Mouse (Mus musculus) heart, postnatal 0 days (tissue): Measurements from ENCODE around the gene Atp6v0a4. TPM values are rescaled to one million over a fixed set of nuclear protein-coding genes. Genes with fewer than 3 reads are reported as not detected.

Experiments
- ATAC-seq: fragments of 200-750 bp; cut with Nextera tagmentation; 2 replicates; pipeline ENCODE4 v1.8.0; 2017; ENCODE audit warnings: low read depth, moderate number of reproducible peaks, moderate library complexity; ENCODE audit not compliant: insufficient read depth
- DNase-seq: peaks from one replicate; pipeline ENCODE4 v3.0.0-alpha.2; 2016; ENCODE audit warnings: low spot score
- H3K27ac ChIP-seq: fragments of 300-500 bp; sonication (generic); 2 replicates; pipeline ENCODE4 v1.5.1; 2014; ENCODE audit warnings: low read depth, mild to moderate bottlenecking
- H3K27me3 ChIP-seq: fragments of 300-500 bp; sonication (generic); 2 replicates; pipeline ENCODE4 v1.6.1; 2014; ENCODE audit warnings: low read length, mixed read lengths; ENCODE audit not compliant: control insufficient read depth, insufficient read depth
- H3K36me3 ChIP-seq: fragments of 300-500 bp; sonication (generic); replicated peaks from 2 replicates; pipeline ENCODE4 v1.6.1; 2014; ENCODE audit warnings: low read length, mixed read lengths; ENCODE audit not compliant: control insufficient read depth, insufficient read depth
- H3K4me1 ChIP-seq: fragments of 300-500 bp; sonication (generic); 2 replicates; pipeline ENCODE4 v1.6.1; 2014; ENCODE audit warnings: antibody characterized with exemption; ENCODE audit not compliant: control insufficient read depth, insufficient read depth
- H3K4me2 ChIP-seq: fragments of 300-500 bp; sonication (generic); 2 replicates; pipeline ENCODE4 v1.6.1; 2014; ENCODE audit warnings: low read depth, mild to moderate bottlenecking, low read length, moderate library complexity
- H3K4me3 ChIP-seq: fragments of 300-500 bp; sonication (generic); 2 replicates; pipeline ENCODE4 v1.5.1; 2014; ENCODE audit warnings: low read depth, low read length
- H3K9ac ChIP-seq: fragments of 300-500 bp; sonication (generic); replicated peaks from 2 replicates; pipeline ENCODE4 v1.6.1; 2014; ENCODE audit warnings: low read depth, low read length, mixed read lengths
- H3K9me3 ChIP-seq: fragments of 300-500 bp; sonication (generic); replicated peaks from 2 replicates; pipeline ENCODE4 v1.6.1; 2016; ENCODE audit warnings: low read length; ENCODE audit not compliant: control insufficient read depth
- CTCF ChIP-seq: IDR thresholded peaks from 2 replicates; pipeline ENCODE4 v1.5.1; 2016; ENCODE audit warnings: antibody characterized with exemption, control low read depth, low read depth
- EP300 ChIP-seq: IDR thresholded peaks from 2 replicates; pipeline ENCODE4 v1.6.1; 2016; ENCODE audit warnings: antibody characterized with exemption, low read depth
- WGBS: fragments of 180-500 bp; shearing (Covaris S2); extraction: QIAGEN DNeasy Blood & Tissue Kit; methylation state at CpG from one replicate; pipeline ENCODE4 v1.1.7; 2014; 5-methylcytosine and 5-hydroxymethylcytosine counted together
- polyA plus RNA-seq: library from polyadenylated mRNA; unstranded; fragments of >200 nt; fragmentation: Nextera tagmentation; extraction: Ambion mirVana; gene quantifications from 2 replicates; pipeline ENCODE4 v1.2.1, GENCODE M21; 2015
- total RNA-seq: library from RNA; depleted of rRNA; stranded (reverse); fragments of >200 nt; gene quantifications from 2 replicates; pipeline ENCODE4 v1.2.3, GENCODE M21; 2014; ENCODE audit warnings: low replicate concordance

Atp6v0a4 gene
- total and polyA plus RNA-seq, 2 experiments from 2014 or later: 0.04 to 0.12 TPM

GRCm38 (mm10) chr6:38118341-38118740 is 6.0 kb downstream of the Atp6v0a4 start:
- no peaks in the 10 kb centered on the region for H3K36me3 ChIP-seq
- H3K4me2 ChIP-seq: no peak overlapping the region
- no peaks in the 10 kb centered on the region for H3K27me3 ChIP-seq
- H3K9ac ChIP-seq: no peak overlapping the region
- no peak overlapping the region for H3K4me3 ChIP-seq
- H3K9me3 ChIP-seq: no peaks in the 10 kb centered on the region
- no peaks in the 10 kb centered on the region; the same call in 1 of the 2 replicates for H3K4me1 ChIP-seq
- H3K27ac ChIP-seq: no peak overlapping the region
- 78% methylated on average over 6 of the region's 6 CpGs for WGBS
- DNase-seq (no peak), ATAC-seq (no peak)
- TF ChIP-seq EP300: no peak
- no peak for TF ChIP-seq CTCF

DNA sequence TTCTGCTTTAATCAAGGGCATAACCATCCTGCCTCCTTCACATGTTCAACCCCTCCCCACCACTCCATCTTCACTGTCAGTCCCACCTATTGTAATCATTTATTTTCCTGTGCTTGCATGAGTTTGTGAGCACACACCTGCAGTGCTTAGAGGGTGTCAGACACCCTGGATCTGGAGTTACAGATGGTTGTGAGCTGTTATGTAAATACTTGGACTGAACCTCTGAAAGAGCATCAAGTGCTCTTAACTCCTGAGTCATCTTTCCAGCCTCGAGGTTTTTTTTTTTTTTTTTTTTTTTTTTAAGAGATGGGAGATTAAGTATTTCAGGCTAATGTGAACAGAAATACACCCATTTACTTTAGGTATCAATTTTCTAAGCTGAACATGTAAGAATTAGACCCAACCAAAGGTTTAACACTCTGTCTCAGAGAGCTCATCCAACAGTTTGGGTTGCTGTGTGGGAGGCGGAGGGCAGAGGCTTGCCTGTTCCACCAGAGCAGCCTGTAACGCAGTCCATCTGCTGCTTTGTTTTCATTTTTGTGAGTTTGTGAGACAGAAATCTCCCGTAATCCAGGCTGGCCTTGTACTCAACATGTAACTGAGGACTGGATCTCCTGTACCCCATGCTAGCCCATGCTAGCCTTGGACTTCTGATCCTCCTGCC is 8.1 kb downstream of the Atp6v0a4 start:
- TF ChIP-seq CTCF (no peak), EP300 (no peak)
- Histone ChIP-seq H3K9ac (no peak overlapping the region), H3K36me3 (no peaks in the 10 kb centered on the region), H3K4me3 (no peak overlapping the region), H3K27me3 (no peaks in the 10 kb centered on the region), H3K4me2 (no peak overlapping the region), H3K27ac (no peak overlapping the region), H3K9me3 (no peaks in the 10 kb centered on the region), H3K4me1 (no peaks in the 10 kb centered on the region)
- no peak for ATAC-seq
- 61% methylated on average over 4 of the region's 4 CpGs for WGBS
- DNase-seq: no peak

DNA sequence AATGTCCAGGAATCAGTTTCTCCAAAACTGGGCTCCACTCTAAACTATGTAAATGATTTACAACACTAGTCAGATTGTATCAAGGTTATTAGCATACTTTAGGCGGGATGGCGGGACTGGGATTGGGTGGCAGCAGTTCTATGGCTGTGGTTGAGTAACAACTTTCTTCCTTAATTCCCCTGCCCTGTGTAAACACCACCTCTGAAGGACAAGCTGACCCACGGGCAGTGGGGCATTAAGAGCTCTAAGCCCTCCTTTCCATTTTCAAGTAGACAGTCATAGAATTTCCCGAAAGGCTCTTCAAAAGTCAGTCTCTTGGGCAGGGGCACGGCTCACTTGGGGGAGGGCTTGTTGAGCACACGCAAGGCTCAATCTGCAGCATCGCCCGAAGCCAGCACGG is 13.5 kb downstream of the Atp6v0a4 start:
- Histone ChIP-seq H3K27ac (no peak overlapping the region), H3K4me2 (no peak overlapping the region), H3K36me3 (no peaks in the 10 kb centered on the region), H3K4me1 (0 out of 2 replicates have a peak, but pooled peaks cover 5% of the 10 kb centered on the region), H3K4me3 (no peak overlapping the region), H3K9ac (no peak overlapping the region), H3K9me3 (no peaks in the 10 kb centered on the region), H3K27me3 (no peaks in the 10 kb centered on the region)
- DNase-seq (no peak), ATAC-seq (no peak)
- TF ChIP-seq EP300: no peak
- no peak for TF ChIP-seq CTCF
- WGBS: 77% methylated on average over 9 of the region's 9 CpGs

- no peak overlapping the region for H3K4me3 ChIP-seq
- DNase-seq: no peak
- H3K36me3 ChIP-seq: no peaks in the 10 kb centered on the region
- H3K4me1 ChIP-seq: 0 out of 2 replicates have a peak, but pooled peaks cover 5% of the 10 kb centered on the region
- H3K9ac ChIP-seq: no peak overlapping the region
- ATAC-seq: no peak
- TF ChIP-seq EP300 (no peak), CTCF (no peak)
- WGBS: 21% methylated on average over 9 of the region's 9 CpGs
- H3K27me3 ChIP-seq: no peaks in the 10 kb centered on the region
- H3K9me3 ChIP-seq: no peaks in the 10 kb centered on the region
- H3K27ac ChIP-seq: no peak overlapping the region
- peak overlapping the region; percentile 11; the same call in 1 of the 2 replicates for H3K4me2 ChIP-seq
Measured at GRCm38 (mm10) chr6:38109871-38110270, 14.5 kb downstream of the Atp6v0a4 start.

DNA sequence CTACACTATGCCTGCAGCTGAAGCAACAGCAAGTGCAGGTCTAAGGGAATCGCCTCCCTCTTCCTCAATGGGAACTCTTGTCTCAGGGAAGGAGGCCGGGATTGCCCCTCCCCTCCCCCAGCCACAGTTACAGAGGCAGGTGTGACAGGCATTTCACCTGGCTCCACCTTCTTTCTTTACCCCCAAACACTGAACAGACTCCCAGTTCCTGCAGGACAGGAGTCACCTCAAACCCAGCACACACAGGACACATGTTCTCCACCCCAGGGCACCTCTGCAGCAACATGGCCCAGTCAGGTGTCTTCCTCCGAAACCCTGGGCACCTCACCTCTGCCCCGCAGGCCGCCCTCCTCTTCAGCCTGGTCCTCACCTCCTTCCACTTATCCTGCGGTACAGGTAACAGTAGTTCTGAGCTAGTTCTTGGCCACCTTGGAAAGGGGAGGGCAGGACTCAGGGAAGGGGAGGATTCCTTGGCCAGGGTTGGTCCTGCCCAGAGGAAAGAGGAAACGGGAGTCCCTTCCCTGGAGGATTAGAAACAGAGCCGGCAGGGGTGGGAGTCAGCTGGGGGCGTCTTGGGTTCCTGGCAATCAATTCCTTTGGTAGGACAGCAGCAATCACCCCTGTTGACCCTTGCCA is 15.1 kb downstream of the Atp6v0a4 start, which contains the start of gene Tmem213:
Gene Tmem213, plus strand, starts transcription at position 96 of the 636 bp plus-strand sequence.
- H3K4me2 ChIP-seq: peak within 1 kb of the TSS; percentile 11; the same call in 1 of the 2 replicates
- 0 out of 2 replicates have a peak, but pooled peaks cover 5% of the 10 kb centered on the region for H3K4me1 ChIP-seq
- no peak within 1 kb of the TSS for H3K27ac ChIP-seq
- H3K4me3 ChIP-seq: no peak within 1 kb of the TSS
- no peak within 1 kb of the TSS for H3K9ac ChIP-seq
- WGBS: 38% methylated on average over 9 of the region's 9 CpGs
- no peak for DNase-seq
- no peaks in the 10 kb centered on the region for H3K36me3 ChIP-seq
- no peak for TF ChIP-seq EP300
- TF ChIP-seq CTCF: no peak
- no peak for ATAC-seq
- H3K27me3 ChIP-seq: no peaks in the 10 kb centered on the region
- H3K9me3 ChIP-seq: no peaks in the 10 kb centered on the region
